Mouse (Mus musculus): ENCODE results near the gene Snx29. TPM values are rescaled to one million over a fixed set of nuclear protein-coding genes. Genes with fewer than 3 reads are reported as not detected.

The Snx29 gene
- polyA plus RNA-seq, 1 experiment from 2014 or later = 8.2 TPM

DNA sequence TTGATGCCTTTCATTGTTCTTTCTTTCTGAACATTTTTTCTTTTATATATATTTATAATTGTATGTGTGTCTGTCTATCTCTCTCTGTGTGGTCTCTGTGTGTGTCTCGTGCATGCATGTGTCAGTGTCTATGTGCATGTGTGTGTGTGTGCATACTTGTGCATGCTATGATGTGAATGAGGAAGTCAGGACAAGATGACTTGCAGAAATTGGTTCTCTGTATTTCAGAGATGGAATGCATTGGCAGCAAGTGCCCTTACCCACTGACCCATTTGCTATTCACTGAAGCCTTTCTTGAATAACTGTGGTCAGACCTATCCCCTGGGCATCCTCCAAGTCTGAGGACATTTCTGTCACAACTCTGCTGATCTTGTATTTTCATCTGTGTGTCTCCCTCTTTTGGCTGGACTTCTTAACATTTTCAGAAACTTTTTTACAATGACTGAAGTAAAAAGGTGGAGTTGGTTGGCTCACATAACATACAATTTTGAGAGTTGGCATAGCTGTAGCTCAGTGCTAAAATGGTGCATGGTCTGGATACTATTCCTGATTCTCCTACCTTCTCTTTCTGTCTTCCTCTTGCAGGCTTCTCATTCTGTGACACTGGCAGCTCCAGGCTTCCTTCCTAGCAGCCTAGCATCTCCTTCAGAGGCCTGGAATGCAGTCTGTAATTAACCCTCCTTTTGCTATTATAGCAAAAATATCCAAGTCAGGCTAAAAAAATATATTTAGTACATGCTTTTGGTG is 278.8 kb downstream of the Snx29 start:
- Histone ChIP-seq H3K4me1 (ENCODE audit: control insufficient read depth, insufficient read depth, low read length) (peaks cover 5% of the 10 kb centered on the region), H3K27ac (ENCODE audit: low read length) (no peak overlapping the region), H3K27me3 (ENCODE audit: control insufficient read depth, insufficient read depth, low read length) (no peaks in the 10 kb centered on the region), H3K4me2 (ENCODE audit: low read depth, low read length) (no peak overlapping the region), H3K9me3 (replicated peaks; ENCODE audit: control insufficient read depth, low read length) (no peaks in the 10 kb centered on the region), H3K9ac (ENCODE audit: low read length) (no peak overlapping the region), H3K36me3 (ENCODE audit: control insufficient read depth, insufficient read depth) (no peaks in the 10 kb centered on the region), H3K4me3 (ENCODE audit: low read length) (no peak overlapping the region)
- 85% methylated on average over 1 of the region's 1 CpGs for WGBS
- ATAC-seq (replicated peaks; ENCODE audit: extremely low read depth, insufficient read depth, low FRiP score) = no peak

DNA sequence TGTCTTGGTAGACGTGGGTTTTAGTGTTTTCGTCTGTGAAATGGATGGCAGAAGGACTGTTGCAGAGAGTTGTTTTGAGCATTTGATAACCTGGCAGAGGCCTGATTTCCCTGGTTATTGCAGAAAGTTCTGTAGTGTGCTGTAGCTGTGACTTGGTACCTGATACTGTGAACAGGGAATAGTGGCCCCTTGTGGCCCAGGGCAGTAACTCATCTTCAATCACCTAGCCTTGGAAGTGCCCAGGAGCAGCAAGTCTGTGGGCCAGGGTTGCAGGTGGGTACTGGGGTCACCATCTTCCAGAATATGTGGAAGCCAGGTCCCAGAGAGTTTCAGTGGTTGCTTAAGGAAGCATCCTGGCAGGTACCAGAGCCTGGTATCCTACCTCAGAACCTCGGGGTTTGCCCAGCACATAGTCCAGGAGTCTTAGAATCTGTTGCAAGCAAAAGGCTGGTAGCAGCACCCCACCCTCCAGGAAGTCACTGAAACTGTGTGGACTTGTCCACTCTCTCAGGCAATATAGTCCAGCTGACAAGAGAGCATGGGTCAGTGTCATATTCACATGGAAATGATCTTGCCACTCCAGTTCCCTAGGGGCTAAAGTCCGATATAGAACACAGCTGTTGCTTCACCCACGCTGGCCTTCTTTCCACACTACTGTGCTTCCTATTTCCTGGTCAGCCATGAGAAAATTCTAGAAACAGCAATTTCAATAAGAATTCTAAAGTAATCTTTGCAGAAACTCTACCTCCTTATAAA is 281.1 kb downstream of the Snx29 start:
- no peak overlapping the region for H3K9ac ChIP-seq (ENCODE audit: low read length)
- no peaks in the 10 kb centered on the region for H3K36me3 ChIP-seq (ENCODE audit: control insufficient read depth, insufficient read depth)
- no peak overlapping the region for H3K4me2 ChIP-seq (ENCODE audit: low read depth, low read length)
- no peaks in the 10 kb centered on the region for H3K9me3 ChIP-seq (replicated peaks; ENCODE audit: control insufficient read depth, low read length)
- H3K27ac ChIP-seq (ENCODE audit: low read length) = no peak overlapping the region
- H3K4me1 ChIP-seq (ENCODE audit: control insufficient read depth, insufficient read depth, low read length) = no peaks in the 10 kb centered on the region
- H3K27me3 ChIP-seq (ENCODE audit: control insufficient read depth, insufficient read depth, low read length) = no peaks in the 10 kb centered on the region
- peak; percentile 80 for ATAC-seq (replicated peaks; ENCODE audit: extremely low read depth, insufficient read depth, low FRiP score)
- no peak overlapping the region for H3K4me3 ChIP-seq (ENCODE audit: low read length)
- WGBS = 63% methylated on average over 5 of the region's 5 CpGs

DNA sequence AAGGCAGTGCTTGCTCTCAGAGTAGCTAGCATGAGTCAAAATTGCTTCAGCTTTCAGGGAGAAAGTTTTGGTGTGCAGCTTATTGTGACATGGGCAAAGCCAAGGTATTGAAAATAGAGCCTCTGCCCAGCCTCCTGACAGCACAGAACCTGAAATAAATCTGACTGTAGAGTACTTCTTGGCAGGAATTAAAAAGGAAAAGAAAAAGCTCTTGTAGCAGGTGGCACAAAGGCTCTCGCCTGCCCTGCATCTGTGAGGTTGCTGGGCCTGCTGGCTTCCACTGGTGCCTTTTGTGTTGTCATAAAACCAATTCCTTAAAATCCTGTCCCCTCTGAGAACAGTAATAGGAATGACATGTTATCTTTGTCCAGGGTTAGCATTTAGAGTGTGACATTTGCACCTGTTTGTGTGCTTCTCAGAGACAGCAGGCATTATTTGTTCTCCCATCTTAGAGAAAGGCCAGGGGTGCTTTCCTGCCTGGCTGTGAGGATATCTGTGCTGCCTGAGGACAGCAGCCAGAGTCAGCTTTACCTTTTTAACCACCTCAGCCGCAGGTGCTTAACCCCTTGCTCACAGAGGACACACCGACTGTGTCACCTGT is 289.9 kb downstream of the Snx29 start:
- H3K27me3 ChIP-seq (ENCODE audit: control insufficient read depth, insufficient read depth, low read length) = no peaks in the 10 kb centered on the region
- no peak for ATAC-seq (replicated peaks; ENCODE audit: extremely low read depth, insufficient read depth, low FRiP score)
- no peak overlapping the region for H3K9ac ChIP-seq (ENCODE audit: low read length)
- H3K4me2 ChIP-seq (ENCODE audit: low read depth, low read length) = no peak overlapping the region
- H3K9me3 ChIP-seq (replicated peaks; ENCODE audit: control insufficient read depth, low read length) = no peaks in the 10 kb centered on the region
- H3K27ac ChIP-seq (ENCODE audit: low read length) = no peak overlapping the region
- no peak overlapping the region for H3K4me3 ChIP-seq (ENCODE audit: low read length)
- no peaks in the 10 kb centered on the region for H3K36me3 ChIP-seq (ENCODE audit: control insufficient read depth, insufficient read depth)
- no peaks in the 10 kb centered on the region for H3K4me1 ChIP-seq (ENCODE audit: control insufficient read depth, insufficient read depth, low read length)
- whole genome bisulfite sequencing = 74% methylated on average over 3 of the region's 3 CpGs

DNA sequence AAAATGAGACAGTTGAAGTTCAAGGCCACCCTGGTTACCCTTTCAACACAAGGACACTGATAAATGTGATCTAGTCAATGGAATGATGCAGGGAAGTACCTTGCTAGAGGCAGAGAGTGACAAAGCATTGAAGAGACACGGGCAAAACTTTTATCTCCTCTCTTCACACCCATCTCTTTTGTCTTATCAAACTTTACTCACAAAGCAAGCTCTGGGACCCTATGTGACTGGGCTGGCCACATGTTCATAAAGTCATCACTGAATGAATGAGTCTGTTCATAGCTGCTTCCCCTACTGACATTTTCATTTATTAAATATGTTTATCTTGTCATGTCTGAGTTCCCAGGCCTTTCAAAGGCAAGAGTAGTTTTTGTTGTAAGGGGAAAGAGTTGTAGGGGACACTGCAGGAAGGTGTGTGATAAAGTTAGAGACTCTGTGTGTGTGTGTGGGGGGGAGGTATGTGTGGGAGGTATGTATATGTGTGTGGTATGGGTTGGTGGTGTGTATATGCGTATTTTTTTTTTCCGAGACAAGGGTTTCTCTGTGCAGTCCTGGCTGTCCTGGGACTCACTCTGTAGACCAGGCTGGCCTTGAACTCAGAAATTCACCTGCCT is 291.8 kb downstream of the Snx29 start:
- 69% methylated on average over 3 of the region's 3 CpGs for WGBS
- H3K4me3 ChIP-seq (ENCODE audit: low read length) = no peak overlapping the region
- no peak overlapping the region for H3K27ac ChIP-seq (ENCODE audit: low read length)
- no peaks in the 10 kb centered on the region for H3K9me3 ChIP-seq (replicated peaks; ENCODE audit: control insufficient read depth, low read length)
- H3K36me3 ChIP-seq (ENCODE audit: control insufficient read depth, insufficient read depth) = no peaks in the 10 kb centered on the region
- H3K4me1 ChIP-seq (ENCODE audit: control insufficient read depth, insufficient read depth, low read length) = no peaks in the 10 kb centered on the region
- H3K27me3 ChIP-seq (ENCODE audit: control insufficient read depth, insufficient read depth, low read length) = no peaks in the 10 kb centered on the region
- no peak overlapping the region for H3K4me2 ChIP-seq (ENCODE audit: low read depth, low read length)
- no peak for ATAC-seq (replicated peaks; ENCODE audit: extremely low read depth, insufficient read depth, low FRiP score)
- no peak overlapping the region for H3K9ac ChIP-seq (ENCODE audit: low read length)

DNA sequence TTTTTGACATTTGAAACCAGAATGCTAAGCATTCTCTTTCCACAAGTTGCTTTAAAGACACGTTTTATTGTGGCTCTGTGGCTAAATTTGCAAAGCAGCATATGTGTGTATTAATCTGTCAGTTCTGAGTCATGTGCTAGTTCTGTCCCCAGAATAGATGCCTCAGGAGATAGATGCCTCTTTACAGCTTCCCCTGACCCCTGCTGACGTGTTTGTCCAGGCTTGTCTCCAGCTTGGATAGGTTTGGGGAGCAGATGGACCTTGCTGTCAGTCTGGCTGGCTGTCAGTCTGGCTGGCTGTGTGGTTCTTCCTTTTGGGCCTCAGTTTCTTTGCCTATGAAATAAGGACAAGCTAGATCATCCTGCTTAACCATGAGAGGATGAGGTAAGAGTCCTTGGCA is 292.9 kb downstream of the Snx29 start:
- Histone ChIP-seq H3K36me3 (ENCODE audit: control insufficient read depth, insufficient read depth) (no peaks in the 10 kb centered on the region), H3K9ac (ENCODE audit: low read length) (no peak overlapping the region), H3K27me3 (ENCODE audit: control insufficient read depth, insufficient read depth, low read length) (no peaks in the 10 kb centered on the region), H3K4me1 (ENCODE audit: control insufficient read depth, insufficient read depth, low read length) (no peaks in the 10 kb centered on the region), H3K4me3 (ENCODE audit: low read length) (no peak overlapping the region), H3K27ac (ENCODE audit: low read length) (no peak overlapping the region), H3K4me2 (ENCODE audit: low read depth, low read length) (no peak overlapping the region), H3K9me3 (replicated peaks; ENCODE audit: control insufficient read depth, low read length) (no peaks in the 10 kb centered on the region)
- no peak for ATAC-seq (replicated peaks; ENCODE audit: extremely low read depth, insufficient read depth, low FRiP score)
- WGBS = 54% methylated on average over 2 of the region's 2 CpGs

DNA sequence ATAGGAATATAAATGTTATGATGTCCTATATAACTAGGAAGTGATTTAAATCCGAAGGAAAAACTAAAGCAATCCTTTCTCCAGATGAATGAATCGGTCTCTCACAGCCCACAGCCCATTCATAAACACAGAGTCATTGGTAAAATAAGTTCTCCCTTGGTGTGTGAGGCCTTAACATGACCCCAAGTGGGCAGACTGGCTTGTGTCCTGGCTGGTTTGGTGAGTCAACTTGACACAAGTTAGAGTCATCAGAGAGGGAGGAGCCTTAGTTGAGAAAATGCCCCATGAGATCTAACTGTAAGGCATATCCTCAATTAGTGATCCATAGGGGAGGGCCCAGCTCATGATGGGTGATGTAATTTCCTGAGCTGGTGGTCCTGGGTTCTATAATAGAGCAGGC is 297.2 kb downstream of the Snx29 start:
- ATAC-seq (replicated peaks; ENCODE audit: extremely low read depth, insufficient read depth, low FRiP score) = no peak
- no peaks in the 10 kb centered on the region for H3K9me3 ChIP-seq (replicated peaks; ENCODE audit: control insufficient read depth, low read length)
- no peaks in the 10 kb centered on the region for H3K36me3 ChIP-seq (ENCODE audit: control insufficient read depth, insufficient read depth)
- no peak overlapping the region for H3K4me3 ChIP-seq (ENCODE audit: low read length)
- 86% methylated on average over 2 of the region's 2 CpGs for WGBS
- no peak overlapping the region for H3K9ac ChIP-seq (ENCODE audit: low read length)
- no peaks in the 10 kb centered on the region for H3K4me1 ChIP-seq (ENCODE audit: control insufficient read depth, insufficient read depth, low read length)
- no peak overlapping the region for H3K4me2 ChIP-seq (ENCODE audit: low read depth, low read length)
- no peak overlapping the region for H3K27ac ChIP-seq (ENCODE audit: low read length)
- no peaks in the 10 kb centered on the region for H3K27me3 ChIP-seq (ENCODE audit: control insufficient read depth, insufficient read depth, low read length)

DNA sequence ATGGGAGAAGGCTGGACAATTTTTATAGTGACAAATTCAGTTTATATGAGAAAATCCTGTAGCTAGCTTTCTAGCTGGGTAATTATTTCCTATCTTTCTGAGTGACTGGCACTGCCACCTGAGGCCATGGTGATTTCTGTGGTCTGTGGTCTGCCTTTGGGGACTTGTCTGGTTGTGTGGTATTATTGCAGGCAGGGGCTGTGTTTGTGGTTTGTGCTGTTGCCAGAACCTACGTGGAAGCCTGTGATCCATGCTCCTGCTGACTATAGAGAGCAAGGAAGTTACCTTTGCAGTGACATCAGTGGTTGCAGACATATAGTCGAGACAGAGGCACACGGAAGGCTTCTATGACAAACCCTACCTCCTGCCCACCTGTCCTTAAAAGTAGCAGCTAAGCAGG is 298.3 kb downstream of the Snx29 start:
- H3K4me1 ChIP-seq (ENCODE audit: control insufficient read depth, insufficient read depth, low read length) = no peaks in the 10 kb centered on the region
- no peak overlapping the region for H3K27ac ChIP-seq (ENCODE audit: low read length)
- H3K36me3 ChIP-seq (ENCODE audit: control insufficient read depth, insufficient read depth) = no peaks in the 10 kb centered on the region
- no peak overlapping the region for H3K9ac ChIP-seq (ENCODE audit: low read length)
- no peaks in the 10 kb centered on the region for H3K9me3 ChIP-seq (replicated peaks; ENCODE audit: control insufficient read depth, low read length)
- no peaks in the 10 kb centered on the region for H3K27me3 ChIP-seq (ENCODE audit: control insufficient read depth, insufficient read depth, low read length)
- H3K4me2 ChIP-seq (ENCODE audit: low read depth, low read length) = no peak overlapping the region
- 84% methylated on average over 3 of the region's 3 CpGs for WGBS
- H3K4me3 ChIP-seq (ENCODE audit: low read length) = no peak overlapping the region
- ATAC-seq (replicated peaks; ENCODE audit: extremely low read depth, insufficient read depth, low FRiP score) = no peak

DNA sequence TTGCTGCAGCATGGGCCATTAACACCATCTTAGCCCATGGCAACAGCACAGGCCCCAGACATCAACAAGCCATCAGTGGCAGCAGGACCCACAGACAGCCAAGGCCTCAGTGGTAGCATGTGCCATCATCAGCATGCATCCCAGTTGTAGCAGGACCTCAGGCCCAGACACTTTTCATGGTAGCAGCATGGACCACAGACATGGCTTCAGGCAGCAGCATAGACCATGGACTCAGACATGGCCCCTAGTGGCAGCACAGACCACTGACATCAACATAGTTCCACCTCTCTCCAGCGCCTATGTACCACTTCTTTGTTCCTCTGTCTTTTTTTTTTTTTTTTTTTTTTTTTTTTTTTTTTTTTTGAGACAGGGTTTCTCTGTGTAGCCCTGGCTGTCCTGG is 299.0 kb downstream of the Snx29 start:
- H3K4me3 ChIP-seq (ENCODE audit: low read length) = no peak overlapping the region
- 75% methylated on average over 1 of the region's 1 CpGs for WGBS
- no peak overlapping the region for H3K4me2 ChIP-seq (ENCODE audit: low read depth, low read length)

DNA sequence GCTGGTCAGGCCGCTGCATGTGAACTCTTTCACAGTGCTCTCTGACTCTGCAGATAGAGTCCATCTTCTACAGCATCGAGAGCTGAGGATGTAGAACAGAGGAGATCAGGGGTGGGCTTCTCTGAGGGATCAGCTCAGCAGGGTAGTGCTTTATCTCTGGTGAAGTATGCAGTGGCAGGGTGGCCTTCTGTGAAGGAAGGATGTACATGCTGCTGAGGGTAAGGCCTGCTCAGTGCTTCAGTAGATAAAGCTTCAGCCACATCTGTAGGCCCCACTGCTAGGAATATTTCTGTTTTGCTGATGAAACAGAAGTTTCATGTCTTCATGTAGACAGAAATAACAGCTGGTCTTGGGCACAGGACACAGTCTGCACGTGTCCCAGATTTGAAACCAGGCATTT is 300.3 kb downstream of the Snx29 start:
- H3K4me1 ChIP-seq (ENCODE audit: control insufficient read depth, insufficient read depth, low read length) = no peaks in the 10 kb centered on the region
- no peak for ATAC-seq (replicated peaks; ENCODE audit: extremely low read depth, insufficient read depth, low FRiP score)
- H3K4me3 ChIP-seq (ENCODE audit: low read length) = no peak overlapping the region
- no peaks in the 10 kb centered on the region for H3K27me3 ChIP-seq (ENCODE audit: control insufficient read depth, insufficient read depth, low read length)
- H3K36me3 ChIP-seq (ENCODE audit: control insufficient read depth, insufficient read depth) = no peaks in the 10 kb centered on the region
- WGBS = 63% methylated on average over 3 of the region's 3 CpGs
- H3K9me3 ChIP-seq (replicated peaks; ENCODE audit: control insufficient read depth, low read length) = no peaks in the 10 kb centered on the region
- no peak overlapping the region for H3K9ac ChIP-seq (ENCODE audit: low read length)
- H3K27ac ChIP-seq (ENCODE audit: low read length) = no peak overlapping the region
- no peak overlapping the region for H3K4me2 ChIP-seq (ENCODE audit: low read depth, low read length)

More for the DNA sequence above, 299.0 kb downstream of the Snx29 start:
- no peaks in the 10 kb centered on the region for H3K27me3 ChIP-seq (ENCODE audit: control insufficient read depth, insufficient read depth, low read length)
- no peak overlapping the region for H3K9ac ChIP-seq (ENCODE audit: low read length)
- no peak for ATAC-seq (replicated peaks; ENCODE audit: extremely low read depth, insufficient read depth, low FRiP score)
- no peaks in the 10 kb centered on the region for H3K9me3 ChIP-seq (replicated peaks; ENCODE audit: control insufficient read depth, low read length)
- no peak overlapping the region for H3K27ac ChIP-seq (ENCODE audit: low read length)
- no peaks in the 10 kb centered on the region for H3K36me3 ChIP-seq (ENCODE audit: control insufficient read depth, insufficient read depth)
- no peaks in the 10 kb centered on the region for H3K4me1 ChIP-seq (ENCODE audit: control insufficient read depth, insufficient read depth, low read length)
